Mouse (Mus musculus) ES-CJ7 (cell line): ENCODE data around the gene Lhfpl2.

Experiments
- DNase-seq: peaks from one replicate; pipeline ENCODE4 v3.0.0; 2011; ENCODE audit warnings: low read depth, low spot score

The Lhfpl2 gene

DNA sequence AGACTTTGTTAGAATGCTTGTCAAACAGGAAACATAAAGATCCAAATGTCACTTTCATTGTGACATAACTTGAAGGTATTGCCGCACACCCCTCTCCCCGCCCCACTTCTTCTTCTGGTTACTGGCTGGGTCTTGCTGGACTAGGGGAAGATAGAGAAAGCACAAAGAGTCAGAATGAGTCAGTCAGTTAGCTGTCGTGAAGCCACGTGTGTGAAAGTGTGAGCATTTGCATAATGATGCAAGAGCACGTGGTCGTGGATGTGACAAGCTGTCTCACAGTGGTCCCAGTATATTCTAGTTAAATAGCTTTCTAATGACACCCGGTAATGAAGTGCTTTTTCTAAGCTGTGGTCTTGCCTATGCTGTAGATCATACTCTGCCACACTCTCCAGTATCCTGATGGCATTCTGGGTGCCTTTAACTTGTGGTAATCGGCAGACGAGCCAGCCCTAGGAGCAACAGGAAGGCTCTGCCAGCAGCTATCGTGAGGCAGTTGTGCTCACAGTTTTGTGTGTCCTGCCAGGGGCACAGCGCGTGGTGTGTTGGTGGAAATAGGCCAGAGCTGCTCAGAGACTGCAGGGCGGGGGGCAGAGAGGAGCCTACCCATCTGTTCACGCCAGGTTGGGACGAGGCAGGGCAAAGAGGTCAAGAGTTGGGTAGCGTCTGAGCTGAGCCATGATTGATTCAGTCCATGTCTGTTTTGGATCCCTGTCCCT is 40.9 kb downstream of the Lhfpl2 start:
- no peak for DNase-seq

DNA sequence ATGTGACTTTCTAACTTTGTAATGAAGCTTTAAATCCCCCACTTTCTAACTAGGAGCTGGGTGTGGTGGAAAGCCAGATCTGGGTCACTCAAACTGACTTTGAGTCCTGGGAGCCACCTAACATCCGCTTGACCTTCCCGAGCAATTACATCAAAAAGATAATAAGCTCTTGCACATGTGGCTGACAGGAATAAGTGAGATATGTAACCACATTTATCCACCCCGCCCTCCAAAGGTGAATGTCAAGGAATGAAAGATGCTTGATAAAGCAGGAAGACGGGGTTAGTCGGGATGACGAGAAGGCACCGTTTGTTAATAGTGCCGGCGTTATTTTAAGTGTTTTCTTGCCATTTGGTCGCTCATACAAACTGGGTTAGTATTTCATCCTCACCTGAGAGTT is 41.5 kb downstream of the Lhfpl2 start:
- DNase-seq: no peak

DNA sequence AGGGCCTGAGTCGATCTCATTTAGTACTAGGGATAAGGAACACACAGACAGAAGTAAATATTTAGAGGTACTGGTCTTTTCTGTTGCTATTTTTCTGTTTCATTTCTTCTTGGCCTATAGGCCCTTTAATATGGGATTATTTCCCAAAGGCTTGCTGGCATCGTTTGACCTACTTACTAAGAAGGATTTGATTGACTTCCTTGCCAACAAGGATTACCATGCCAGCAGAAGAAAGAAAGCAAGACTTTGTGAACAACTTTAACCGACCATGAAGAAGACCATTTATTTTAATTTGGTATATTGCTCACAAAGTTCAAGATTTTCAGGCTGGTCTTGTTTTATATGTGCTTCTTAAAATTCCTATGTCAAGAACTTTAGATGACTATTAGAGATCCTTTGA is 42.8 kb downstream of the Lhfpl2 start:
- DNase-seq: no peak

DNA sequence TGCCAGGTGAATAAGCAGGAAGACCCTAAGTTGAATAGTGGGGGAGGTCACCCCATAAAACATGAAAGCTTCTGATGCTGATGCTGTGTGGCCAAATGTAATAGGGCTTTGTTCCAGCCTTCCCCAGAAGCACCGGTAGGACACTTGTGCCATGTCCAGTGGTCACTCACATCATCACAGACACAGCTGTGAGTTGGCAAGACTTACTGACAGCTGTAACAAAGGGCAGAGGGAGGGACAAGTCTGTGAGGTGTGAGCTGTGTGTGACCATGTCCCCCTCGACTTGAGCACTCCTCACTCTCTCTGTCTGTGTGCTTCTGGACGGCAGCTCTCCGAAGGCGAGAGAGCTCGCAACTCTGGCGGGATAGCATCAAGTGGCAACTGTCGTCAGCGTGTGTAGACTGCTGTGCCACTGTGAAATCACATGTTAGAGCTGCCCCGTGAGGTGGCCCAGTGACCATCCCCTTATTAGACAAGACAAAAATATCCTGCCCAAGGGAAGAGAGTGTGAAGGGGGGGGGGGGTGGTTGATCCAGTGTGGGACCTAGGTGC is 43.5 kb downstream of the Lhfpl2 start:
- DNase-seq: no peak

DNA sequence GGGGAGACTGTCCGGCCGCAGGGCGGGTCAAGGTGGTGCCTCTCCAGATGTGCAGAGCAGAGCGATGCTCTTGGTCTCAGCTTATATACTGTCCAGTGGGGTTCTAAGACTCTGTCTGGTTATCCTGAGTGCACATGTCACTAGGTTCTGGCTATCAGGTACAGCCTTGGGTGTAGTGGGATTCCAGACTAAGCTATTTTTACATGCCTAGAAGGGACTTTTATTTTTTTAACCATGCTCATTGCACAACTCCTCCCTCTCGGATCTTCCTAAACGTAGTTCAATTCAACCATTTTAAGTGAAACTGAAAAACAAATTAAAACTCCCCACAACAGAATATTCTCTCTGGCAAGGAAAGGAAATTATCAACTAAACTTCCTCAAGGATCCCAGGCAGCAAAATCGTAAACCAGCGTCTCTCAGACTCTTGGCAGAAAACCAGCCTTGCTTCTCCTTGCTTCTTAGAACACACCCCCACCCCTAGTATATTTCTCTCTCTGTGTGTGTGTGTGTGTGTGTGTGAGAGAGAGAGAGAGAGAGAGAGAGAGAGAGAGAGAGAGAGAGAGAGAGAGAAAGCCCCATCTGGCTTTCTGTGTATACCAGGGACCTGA is 47.4 kb downstream of the Lhfpl2 start:
- DNase-seq: no peak

DNA sequence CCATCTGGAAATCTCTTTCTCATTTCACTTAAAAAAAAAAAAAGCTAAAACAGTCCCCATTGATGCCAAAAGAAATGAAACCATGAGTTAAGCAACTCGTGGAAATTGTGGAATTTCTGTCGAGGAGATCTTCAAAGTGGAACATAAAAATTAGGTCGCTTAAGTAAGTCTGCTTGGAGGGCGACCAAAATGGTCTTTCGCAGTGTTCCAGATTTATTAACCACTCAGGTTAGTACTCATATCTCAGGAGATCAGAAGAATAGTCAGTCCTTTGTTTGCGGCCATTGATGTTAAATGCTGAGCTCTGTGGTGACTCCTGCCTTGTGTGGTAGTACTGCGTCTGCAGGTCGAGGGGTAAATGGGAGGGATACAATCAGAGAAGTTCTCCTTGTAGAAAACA is 48.8 kb downstream of the Lhfpl2 start:
- no peak for DNase-seq

DNA sequence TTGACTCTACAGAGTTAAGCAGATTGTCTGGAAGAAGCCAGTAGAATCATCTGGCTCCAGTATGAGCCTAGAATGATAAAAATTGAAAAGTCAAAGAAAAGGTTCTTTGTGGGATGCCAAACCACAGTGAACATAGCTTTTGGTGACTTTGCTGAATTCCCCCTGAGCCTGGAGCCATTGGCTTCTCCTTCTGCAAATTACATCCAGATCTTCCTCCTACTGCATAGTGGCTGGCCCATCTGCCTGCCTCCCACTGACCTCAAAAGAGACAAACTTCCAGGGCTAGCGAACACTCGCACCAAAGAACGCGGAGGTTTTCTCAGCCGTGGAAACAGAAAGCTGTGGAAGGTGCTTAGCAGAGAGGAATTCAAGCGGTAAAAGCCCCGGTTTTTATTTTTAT is 49.4 kb downstream of the Lhfpl2 start:
- DNase-seq: no peak

DNA sequence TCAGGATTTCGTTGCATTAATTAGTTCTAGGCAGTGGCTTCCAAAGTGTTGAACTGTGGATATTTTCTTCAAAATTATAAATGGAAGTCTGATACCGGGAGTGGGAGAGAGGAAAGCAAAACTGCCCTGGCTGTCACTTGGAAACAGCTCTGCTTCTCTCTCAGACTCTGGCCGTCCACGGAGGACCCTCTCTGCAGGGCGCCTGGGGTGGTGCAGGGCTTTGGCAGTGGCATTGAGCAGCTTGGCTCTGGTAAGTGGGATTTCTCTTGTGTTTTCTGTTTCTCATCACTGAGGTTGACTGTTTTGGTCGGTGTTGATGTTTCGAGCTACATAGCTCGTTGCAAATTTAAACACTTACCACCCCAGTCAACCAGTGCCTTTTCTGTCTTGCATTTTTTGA is 53.0 kb downstream of the Lhfpl2 start:
- DNase-seq: no peak

DNA sequence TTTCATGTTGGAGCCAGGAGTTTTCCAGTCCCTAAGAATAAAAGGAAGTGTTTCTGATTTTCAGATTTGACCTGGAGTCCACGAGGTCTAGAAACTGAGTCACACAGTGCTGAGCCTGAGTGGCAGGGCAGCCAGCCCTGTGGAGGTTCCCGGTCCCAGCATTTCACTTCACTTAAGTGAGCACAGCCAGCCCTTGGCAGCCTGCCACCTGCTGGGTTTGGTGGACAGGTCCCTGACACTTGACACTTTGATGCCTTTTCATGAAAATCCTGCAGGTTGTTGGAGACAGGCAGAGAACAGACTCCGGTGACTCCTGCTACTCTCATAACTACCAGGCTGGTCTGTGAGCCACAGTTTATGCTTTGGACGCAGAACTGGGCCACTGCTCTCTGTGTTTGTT is 57.9 kb downstream of the Lhfpl2 start:
- no peak for DNase-seq

DNA sequence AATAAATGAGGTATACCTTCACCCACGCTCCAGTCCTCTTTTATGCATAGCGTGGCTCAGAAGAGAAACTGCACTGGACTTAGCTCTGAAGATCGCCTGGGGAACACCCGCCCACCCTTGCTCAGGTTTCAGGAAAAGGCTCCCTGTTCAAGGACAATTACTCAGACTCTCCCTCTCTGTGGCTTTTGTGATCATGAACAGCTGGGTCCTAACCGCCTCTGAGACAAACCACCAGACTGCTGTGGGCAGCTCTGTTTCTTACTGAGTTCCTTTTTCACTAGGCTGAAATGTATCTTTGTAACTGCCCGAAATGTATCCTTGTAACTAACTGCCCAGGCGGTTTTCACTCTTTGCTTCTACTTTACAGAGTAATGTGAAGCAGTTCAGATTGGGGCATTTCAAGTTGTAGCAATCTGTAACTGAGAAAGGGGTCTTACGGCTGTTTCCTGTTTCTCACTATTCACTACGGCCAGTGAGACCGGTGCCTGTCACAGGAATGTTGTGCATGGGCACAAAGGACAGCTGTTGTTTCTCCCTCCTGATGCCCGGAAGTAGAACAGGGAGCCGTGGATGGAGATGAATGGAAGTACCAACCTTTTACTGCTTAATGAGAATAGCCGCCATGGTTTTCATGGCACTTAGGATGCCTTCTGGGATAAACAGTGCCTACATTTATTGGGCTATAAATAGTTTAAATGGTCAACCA is 59.3 kb downstream of the Lhfpl2 start:
- DNase-seq: peak; percentile 29

DNA sequence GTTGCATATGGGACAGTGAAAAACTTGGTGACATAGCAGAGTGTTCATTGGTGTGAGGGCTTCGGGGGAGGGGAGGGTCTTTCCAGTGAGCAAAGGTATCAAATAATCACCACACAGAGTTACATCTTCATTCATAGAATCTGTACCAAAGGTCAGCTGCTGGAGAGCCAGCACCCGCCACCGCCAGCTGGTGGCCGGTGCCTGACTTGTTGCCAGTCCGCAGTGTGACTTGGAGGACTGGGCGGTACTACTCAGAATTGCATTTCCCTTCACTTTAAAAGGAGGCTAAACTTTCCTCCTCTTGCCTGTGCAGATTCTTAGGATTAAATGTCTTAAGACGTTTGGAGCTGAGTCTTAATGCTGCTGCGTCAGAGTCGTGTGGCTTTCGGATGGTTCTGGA is 59.9 kb downstream of the Lhfpl2 start:
- no peak for DNase-seq

DNA sequence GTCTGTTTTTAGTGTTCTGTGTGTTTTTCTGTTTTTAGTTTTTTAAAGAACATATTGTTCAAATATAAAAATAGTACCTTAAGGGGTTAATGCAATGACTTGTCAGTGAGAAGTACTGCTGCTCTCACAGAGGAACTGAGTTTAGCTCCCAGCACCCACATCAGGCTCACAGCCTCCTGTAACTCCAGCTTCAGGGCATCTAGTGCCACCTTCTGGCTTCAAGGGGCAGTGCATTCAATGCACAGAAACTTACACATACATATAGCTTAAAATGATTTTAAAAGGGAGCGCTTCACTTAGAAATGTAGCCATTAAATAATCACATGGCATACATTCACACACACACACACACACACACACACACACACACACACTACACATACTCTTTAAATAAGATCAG is 60.5 kb downstream of the Lhfpl2 start:
- peak; percentile 27 for DNase-seq

DNA sequence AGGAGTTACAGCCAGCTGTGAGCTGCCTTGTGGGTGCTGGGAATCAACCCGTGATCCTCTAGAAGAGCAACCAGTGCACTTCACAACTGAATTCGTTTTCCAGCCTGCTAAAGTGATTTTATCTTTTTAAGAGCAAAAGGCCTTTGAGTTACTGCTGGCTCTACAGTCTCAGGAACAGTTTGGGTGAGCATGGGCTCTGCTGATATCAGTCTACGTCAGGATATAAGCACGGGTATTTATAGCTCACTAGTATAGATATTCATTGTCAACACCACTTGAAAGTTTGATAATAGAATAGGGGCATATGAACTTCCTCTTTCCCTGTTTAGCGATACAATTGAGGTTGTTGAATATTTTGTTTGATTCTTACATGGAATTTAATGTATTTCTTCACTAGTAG is 61.7 kb downstream of the Lhfpl2 start:
- DNase-seq: no peak

DNA sequence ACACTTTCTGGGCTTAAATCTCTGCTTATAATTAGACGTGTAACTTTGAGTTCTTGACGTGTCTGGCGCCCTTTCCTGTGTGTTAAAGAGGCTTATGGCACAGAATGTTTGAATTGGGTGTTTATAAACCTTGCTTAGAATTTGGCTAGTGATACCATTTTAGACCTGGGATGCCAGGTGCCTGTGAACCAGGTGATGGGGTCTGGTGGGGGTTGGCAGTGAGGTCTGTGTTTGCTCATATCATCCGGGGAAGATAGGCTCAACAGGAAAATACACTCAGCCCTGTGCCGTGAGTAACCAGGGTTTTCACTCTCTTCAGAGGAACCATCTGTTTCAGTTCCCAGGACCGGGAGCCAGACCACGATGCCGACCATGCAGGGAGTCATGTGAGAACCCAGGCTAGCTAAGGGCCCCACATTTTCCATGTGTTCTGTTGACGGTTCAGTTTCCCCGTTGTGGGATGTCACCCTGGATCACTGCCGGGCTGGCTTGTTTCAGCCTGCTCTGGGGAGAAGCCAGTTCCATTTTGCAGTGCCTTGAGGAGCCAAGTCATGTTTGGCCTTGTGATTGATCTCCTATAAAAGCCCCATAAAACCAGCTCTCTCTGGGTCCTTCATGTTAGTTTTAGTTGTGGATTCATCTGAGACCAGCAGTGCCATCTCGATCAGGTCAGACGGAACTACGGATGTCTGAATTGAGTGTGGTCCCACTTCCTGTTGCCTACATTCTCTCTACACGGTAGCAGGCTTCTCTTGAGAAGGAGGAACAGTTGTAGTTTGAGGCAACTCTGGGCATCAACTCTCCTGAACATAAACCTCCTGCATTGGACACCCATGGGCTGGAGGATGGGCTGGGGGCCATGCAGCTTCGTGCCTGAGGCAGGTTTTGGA is 65.4 kb downstream of the Lhfpl2 start:
- DNase-seq: no peak

DNA sequence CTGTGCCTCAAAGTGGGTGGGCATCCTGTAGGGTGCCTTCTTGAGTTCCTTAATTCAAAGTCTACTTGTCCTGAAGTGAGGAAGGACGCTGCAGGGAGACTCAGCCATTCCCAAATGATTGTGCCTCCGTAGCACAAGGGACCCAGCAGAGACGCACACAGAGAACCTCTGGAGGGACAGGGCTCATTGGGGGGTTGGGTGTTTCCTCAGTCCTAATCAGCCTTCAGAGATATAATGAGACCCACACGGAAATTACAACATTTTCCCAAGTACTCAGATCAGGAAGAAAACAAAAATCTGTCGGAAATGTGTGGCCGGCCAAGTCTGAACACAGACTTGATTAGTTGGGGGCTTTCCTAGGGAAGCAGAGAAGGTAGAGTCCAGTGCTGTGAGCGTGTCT is 72.8 kb downstream of the Lhfpl2 start:
- no peak for DNase-seq

DNA sequence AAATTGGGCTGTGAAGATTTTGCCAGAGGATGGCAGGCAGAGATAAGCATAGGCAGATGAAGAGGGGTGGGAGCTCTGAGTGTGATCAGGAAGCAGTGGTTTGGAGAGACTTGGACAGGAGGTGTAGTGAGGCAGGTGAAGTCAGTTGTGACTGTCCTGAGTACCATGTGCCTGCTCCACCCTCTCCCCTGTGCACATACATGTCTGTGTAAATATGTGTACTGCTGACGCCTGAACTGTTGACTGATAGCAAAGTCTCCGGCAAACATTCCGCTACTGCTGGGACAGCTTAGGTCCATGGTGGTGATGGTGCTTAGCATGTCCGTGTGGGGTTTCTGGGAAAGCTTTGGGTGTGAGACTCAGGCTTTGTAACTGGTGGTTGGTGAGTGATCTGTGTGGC is 73.5 kb downstream of the Lhfpl2 start:
- no peak for DNase-seq

DNA sequence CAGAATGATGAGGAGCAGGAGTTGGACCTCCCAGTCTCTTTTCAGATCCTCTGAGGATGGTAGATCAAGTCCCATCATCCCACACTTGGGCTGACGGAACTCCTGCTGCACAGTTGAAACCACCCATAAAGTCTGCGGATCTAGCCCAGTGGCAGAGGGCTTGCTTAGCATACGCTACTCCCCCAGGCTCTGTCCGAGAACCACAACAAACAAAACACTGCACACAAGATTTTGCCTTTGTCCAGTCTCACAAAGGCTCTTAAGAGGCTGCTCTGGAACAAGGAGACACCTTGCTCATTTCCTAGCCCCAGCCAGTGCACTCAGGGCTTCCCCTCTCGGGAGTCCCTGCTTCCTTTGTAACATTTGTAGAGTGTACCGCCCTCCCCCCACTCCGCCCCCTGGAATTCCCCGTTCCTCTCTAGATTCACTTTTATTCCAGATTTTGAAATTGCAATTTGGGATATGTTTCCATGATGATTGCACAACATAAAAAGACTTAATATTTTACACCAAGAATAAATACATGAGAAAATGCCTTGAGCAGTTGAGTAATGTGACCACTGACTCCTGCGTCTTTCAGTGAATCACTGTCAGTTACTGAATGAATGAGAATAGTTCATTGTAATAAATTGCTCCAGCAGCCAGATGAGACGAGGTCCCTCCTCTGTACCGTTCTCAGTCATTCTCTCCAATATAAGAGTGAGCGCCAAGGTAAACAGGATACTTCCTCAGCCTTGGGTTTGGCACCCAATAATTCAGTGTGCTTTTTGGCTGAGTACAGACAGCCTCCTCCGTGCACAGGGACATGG is 74.8 kb downstream of the Lhfpl2 start:
- DNase-seq: no peak

DNA sequence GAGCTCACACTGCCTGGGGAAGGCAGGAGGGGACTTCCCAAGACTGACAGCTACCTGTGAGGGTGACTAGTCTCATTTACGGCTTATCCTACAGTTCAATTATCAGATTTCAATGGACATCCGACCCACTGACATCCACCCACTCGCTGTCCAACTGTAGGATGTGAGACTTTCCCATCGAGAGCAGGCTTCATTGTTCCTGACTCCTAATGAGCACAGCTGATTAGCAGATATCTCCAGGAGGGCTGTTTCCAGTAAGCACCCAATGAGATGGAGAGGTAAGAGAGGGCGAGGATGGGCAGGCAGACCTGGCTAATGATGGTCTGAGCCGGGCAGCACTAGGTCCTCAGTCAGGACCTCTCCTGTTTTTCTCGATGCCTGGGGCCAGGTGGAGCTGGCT is 77.0 kb downstream of the Lhfpl2 start:
- DNase-seq: no peak

DNA sequence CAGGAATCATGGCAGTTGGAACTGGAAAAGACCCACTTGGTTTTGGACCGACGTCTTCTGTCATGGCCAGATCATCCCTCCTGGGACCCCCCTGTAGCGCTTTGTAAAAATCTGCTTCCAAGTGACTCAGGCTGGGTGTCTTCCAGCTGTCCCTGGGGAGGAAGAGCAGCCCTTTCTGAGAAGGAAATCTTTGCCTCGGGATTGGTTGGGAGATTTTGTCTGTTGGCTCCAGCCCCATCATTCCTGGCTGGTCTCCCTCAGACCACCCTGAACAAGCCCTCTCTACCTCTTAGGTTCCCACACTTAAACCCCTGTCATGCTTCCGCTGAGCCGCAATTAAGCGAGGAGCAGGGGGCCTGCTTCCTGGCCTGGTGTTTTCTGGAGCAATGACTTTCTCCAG is 77.6 kb downstream of the Lhfpl2 start:
- no peak for DNase-seq

DNA sequence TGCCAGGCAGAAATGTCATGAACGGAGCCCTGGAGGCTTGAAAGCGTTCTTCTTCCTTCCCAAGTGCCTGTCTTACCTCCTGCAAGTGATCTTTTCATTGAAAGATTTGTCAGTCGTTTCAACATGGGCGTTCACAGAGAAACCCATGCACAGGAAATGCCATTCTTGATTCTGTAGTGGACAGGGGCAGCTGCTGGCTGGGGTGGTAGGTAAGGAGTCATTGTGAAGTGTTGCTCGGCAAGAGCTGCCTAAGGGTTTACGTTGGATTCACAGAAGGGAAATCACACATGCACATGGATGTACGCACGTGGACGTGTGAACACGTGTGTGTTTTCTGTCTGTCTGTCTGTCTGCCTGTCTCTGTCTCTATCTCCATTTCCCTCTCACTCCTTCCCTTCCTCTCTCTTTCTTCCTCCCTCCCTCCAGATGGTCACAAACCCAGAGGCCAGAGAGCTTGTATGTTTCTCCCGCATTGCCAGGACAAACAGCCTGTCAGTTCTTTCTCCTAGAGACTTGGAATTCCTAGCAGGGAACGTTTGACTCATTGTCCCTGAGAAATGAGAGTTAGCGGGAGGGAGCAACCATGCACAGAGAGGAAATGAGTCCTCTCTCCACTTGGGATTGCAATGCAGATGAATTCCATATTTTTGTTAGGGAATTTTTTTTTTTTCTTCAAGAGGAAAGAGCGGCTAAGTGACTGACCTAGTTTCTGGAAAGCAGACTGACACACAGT is 82.3 kb downstream of the Lhfpl2 start:
- DNase-seq: no peak
